Mouse (Mus musculus): Measurements from ENCODE around the gene Dgcr2. TPM values are rescaled to one million over a fixed set of nuclear protein-coding genes. Genes with fewer than 3 reads are reported as not detected.

Gene Dgcr2
- polyA plus RNA-seq, 1 experiment from 2014 or later = 18.3 TPM

- Histone ChIP-seq H3K4me2 (peak overlapping the region; percentile 66), H3K27ac (replicated peaks) (no peak overlapping the region), H3K27me3 (peaks cover 100% of the 10 kb centered on the region), H3K9me3 (replicated peaks) (no peaks in the 10 kb centered on the region), H3K9ac (no peak overlapping the region), H3K4me3 (replicated peaks) (peak overlapping the region; percentile 43), H3K4me1 (replicated peaks) (peaks cover 32% of the 10 kb centered on the region), H3K36me3 (replicated peaks) (no peaks in the 10 kb centered on the region)
- whole genome bisulfite sequencing (ENCODE audit: insufficient replicate concordance) = 4% methylated on average over 43 of the region's 45 CpGs
- ATAC-seq (ENCODE audit: insufficient read depth) = no peak
These were observed 99.8 kb downstream of the Dgcr2 start for GRCm38 (mm10) chr16:17798321-17799180.

GRCm38 (mm10) chr16:17797812-17798311 lies 100.5 kb downstream of the Dgcr2 start:
- peak overlapping the region; percentile 66 for H3K4me2 ChIP-seq
- no peak for ATAC-seq (ENCODE audit: insufficient read depth)
- 6% methylated on average over 29 of the region's 29 CpGs for WGBS (ENCODE audit: insufficient replicate concordance)
- H3K4me3 ChIP-seq (replicated peaks) = peak overlapping the region; percentile 43
- no peaks in the 10 kb centered on the region for H3K36me3 ChIP-seq (replicated peaks)
- H3K9me3 ChIP-seq (replicated peaks) = no peaks in the 10 kb centered on the region
- H3K9ac ChIP-seq = no peak overlapping the region
- H3K27ac ChIP-seq (replicated peaks) = no peak overlapping the region; the same call in 1 of the 2 replicates
- H3K4me1 ChIP-seq (replicated peaks) = peaks cover 25% of the 10 kb centered on the region
- peaks cover 93% of the 10 kb centered on the region for H3K27me3 ChIP-seq

DNA sequence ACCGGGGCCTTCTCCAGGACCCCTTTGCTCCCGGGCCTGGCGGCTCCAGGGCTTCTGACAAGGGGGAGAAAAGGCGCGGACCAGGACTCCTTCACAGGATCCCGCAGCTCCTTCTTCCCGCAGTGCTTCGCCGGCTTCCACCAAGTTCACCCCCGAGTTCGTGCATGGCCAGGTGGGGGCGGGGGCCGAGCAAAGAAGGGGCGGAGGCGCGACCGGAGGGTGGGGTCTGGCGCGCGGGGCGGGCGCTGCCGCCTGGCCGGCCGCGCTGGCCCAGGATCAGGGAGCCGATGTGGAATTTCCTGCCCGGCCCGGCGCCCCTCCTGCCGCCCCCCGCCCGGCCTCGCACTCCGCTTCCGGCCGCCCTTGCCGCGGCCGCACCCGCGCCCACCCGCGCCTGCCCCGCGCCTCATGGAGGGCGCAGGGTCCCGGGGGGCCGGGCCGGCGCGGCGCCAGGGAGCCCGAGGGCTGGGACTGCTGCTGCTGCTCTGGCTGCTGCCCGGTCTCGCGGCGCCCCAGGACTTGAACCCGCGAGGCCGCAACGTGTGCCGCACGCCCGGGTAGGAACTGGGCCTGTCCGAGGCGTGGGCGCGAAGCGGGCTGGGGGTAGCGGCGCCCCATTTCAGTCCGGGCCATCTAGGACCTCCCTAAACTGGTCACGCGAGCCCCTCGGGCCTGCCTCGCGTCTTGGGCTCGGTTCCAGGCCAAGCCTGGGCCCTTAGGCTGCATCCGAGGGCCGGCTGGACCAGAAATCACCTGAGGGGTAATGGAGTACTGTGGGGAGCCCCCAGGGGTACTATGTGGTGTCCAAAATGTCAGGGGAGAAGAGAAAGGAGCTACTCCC lies 101.2 kb downstream of the Dgcr2 start, which contains the start of gene Scarf2:
Gene Scarf2 (plus strand): TSS at position 312 of the 841 bp plus-strand sequence.
- 2% methylated on average over 77 of the region's 81 CpGs for WGBS (ENCODE audit: insufficient replicate concordance)
- H3K36me3 ChIP-seq (replicated peaks) = 0 out of 2 replicates have a peak, but pooled peaks cover 6% of the 10 kb centered on the region
- peak within 1 kb of the TSS; percentile 66 for H3K4me2 ChIP-seq
- no peaks in the 10 kb centered on the region for H3K9me3 ChIP-seq (replicated peaks)
- peak within 1 kb of the TSS; percentile 23; the same call in 1 of the 2 replicates for H3K9ac ChIP-seq
- no peak for ATAC-seq (ENCODE audit: insufficient read depth)
- H3K4me3 ChIP-seq (replicated peaks) = peak within 1 kb of the TSS; percentile 43
- peaks cover 18% of the 10 kb centered on the region for H3K4me1 ChIP-seq (replicated peaks)
- peaks cover 86% of the 10 kb centered on the region for H3K27me3 ChIP-seq
- H3K27ac ChIP-seq (replicated peaks) = no peak within 1 kb of the TSS; the same call in 1 of the 2 replicates

GRCm38 (mm10) chr16:17796519-17796918 lies 101.8 kb downstream of the Dgcr2 start:
- peak overlapping the region; percentile 66 for H3K4me2 ChIP-seq
- peaks cover 17% of the 10 kb centered on the region for H3K4me1 ChIP-seq (replicated peaks)
- peaks cover 13% of the 10 kb centered on the region; the same call in 1 of the 2 replicates for H3K36me3 ChIP-seq (replicated peaks)
- H3K27ac ChIP-seq (replicated peaks) = no peak overlapping the region
- ATAC-seq (ENCODE audit: insufficient read depth) = no peak
- H3K9me3 ChIP-seq (replicated peaks) = no peaks in the 10 kb centered on the region
- no peak overlapping the region for H3K9ac ChIP-seq
- H3K4me3 ChIP-seq (replicated peaks) = peak overlapping the region; percentile 43
- H3K27me3 ChIP-seq = peaks cover 79% of the 10 kb centered on the region

DNA sequence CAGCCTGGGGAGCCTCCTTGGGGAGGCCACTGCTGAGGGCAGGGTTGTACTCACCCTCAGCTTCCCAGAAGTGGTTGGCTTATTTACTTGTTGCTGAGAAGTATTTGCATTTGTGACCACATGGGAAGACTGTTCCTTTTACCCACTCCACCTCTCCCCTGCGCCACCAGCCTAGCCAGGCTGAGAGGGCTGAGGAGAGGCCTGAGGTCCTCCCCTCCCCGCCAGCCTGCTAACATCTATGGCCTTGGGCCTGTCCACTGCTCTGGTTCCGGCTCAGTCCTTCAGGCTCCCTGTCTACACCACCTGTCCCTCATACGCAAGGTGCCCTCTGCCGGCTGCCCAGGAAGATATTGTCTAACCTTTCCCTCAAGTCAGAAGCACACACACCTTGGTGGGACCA lies 102.7 kb downstream of the Dgcr2 start:
- H3K36me3 ChIP-seq (replicated peaks) = peaks cover 21% of the 10 kb centered on the region; the same call in 1 of the 2 replicates

DNA sequence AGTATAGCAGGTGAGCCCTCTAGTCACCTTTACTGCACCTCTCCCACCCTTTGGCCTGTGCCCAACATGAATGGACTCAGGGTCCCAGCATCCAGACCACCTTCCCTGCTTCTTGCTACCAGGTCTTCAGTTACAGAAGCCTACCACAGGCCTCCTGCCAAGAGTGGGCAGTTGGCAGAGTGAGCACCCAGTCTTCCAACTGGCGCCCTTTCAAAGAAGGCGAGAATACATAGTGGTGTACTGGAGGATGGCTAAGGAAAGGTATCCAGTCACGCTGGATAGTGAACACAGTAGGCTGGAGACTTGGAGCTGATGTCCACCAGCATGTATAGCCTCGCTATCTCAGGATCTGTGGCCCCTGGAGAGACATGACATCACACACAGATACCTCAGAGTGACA lies 104.3 kb downstream of the Dgcr2 start:
- Histone ChIP-seq H3K9me3 (replicated peaks) (no peaks in the 10 kb centered on the region), H3K36me3 (replicated peaks) (peaks cover 33% of the 10 kb centered on the region), H3K27me3 (peaks cover 54% of the 10 kb centered on the region), H3K4me3 (replicated peaks) (no peak overlapping the region), H3K4me2 (no peak overlapping the region), H3K4me1 (replicated peaks) (peaks cover 17% of the 10 kb centered on the region), H3K27ac (replicated peaks) (no peak overlapping the region), H3K9ac (no peak overlapping the region)
- WGBS (ENCODE audit: insufficient replicate concordance) = 62% methylated on average over 4 of the region's 4 CpGs
- no peak for ATAC-seq (ENCODE audit: insufficient read depth)

More for the DNA sequence above, 102.7 kb downstream of the Dgcr2 start:
- no peak overlapping the region for H3K4me2 ChIP-seq
- 45% methylated on average over 5 of the region's 5 CpGs for WGBS (ENCODE audit: insufficient replicate concordance)
- H3K4me1 ChIP-seq (replicated peaks) = peaks cover 17% of the 10 kb centered on the region
- peaks cover 70% of the 10 kb centered on the region for H3K27me3 ChIP-seq
- no peak for ATAC-seq (ENCODE audit: insufficient read depth)
- H3K9ac ChIP-seq = no peak overlapping the region
- no peak overlapping the region for H3K4me3 ChIP-seq (replicated peaks)
- H3K9me3 ChIP-seq (replicated peaks) = no peaks in the 10 kb centered on the region
- no peak overlapping the region for H3K27ac ChIP-seq (replicated peaks)

DNA sequence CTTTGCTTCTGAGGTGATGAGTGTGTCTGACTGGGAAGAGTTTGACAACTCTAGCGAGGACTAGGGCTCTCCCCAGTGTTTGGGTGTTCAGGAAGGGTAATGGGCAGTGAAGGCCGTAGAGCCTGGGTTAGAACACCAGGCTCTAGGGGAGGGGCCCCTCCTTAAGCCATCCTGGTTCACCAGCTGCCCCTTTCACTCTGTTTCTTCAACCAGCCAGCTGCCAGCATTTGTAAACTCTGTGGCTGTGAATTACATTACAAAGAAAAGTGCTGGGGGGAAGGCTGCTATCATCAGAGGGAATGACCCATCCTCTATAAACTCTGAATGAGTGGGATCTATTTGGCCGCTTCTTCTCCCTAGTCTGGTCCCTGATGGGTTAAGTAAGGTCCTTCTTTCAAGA lies 105.6 kb downstream of the Dgcr2 start:
- H3K9ac ChIP-seq = no peak overlapping the region
- no peak overlapping the region for H3K4me3 ChIP-seq (replicated peaks)
- no peak overlapping the region for H3K27ac ChIP-seq (replicated peaks)
- no peak for ATAC-seq (ENCODE audit: insufficient read depth)
- 59% methylated on average over 3 of the region's 3 CpGs for WGBS (ENCODE audit: insufficient replicate concordance)
- peaks cover 39% of the 10 kb centered on the region for H3K36me3 ChIP-seq (replicated peaks)
- no peak overlapping the region for H3K4me2 ChIP-seq
- no peaks in the 10 kb centered on the region for H3K9me3 ChIP-seq (replicated peaks)
- peaks cover 41% of the 10 kb centered on the region for H3K27me3 ChIP-seq
- H3K4me1 ChIP-seq (replicated peaks) = peaks cover 10% of the 10 kb centered on the region; the same call in 1 of the 2 replicates

Other genes with a start within 250 kb of the Dgcr2 start
- 15.9 and 17.1 TPM in 2 replicates for gene Med15, start 165.7 kb downstream of the Dgcr2 start, polyA plus RNA-seq (2015; fragmentation: Nextera tagmentation; extraction: Ambion mirVana)
- 13.0 and 14.3 TPM in 2 replicates for gene Klhl22, start 138.9 kb downstream of the Dgcr2 start, polyA plus RNA-seq (2015; fragmentation: Nextera tagmentation; extraction: Ambion mirVana)
- 1.0 and 1.8 TPM in 2 replicates for gene Scarf2, start 101.3 kb downstream of the Dgcr2 start, polyA plus RNA-seq (2015; fragmentation: Nextera tagmentation; extraction: Ambion mirVana)
- not detected in 2 replicates for gene B830017H08Rik, start 65.4 kb downstream of the Dgcr2 start, polyA plus RNA-seq (2015; fragmentation: Nextera tagmentation; extraction: Ambion mirVana)
- gene Car15, start 60.2 kb downstream of the Dgcr2 start, polyA plus RNA-seq (2015; fragmentation: Nextera tagmentation; extraction: Ambion mirVana) = 0.55 and 0.89 TPM in 2 replicates
- gene Gm20518, start 6.9 kb downstream of the Dgcr2 start, polyA plus RNA-seq (2015; fragmentation: Nextera tagmentation; extraction: Ambion mirVana) = 0.03 and 0.07 TPM in 2 replicates
- not detected in 2 replicates for gene Tssk1, start 4.3 kb downstream of the Dgcr2 start, polyA plus RNA-seq (2015; fragmentation: Nextera tagmentation; extraction: Ambion mirVana)
- not detected in 2 replicates for gene Tssk2, start 75 bp upstream of the Dgcr2 start, polyA plus RNA-seq (2015; fragmentation: Nextera tagmentation; extraction: Ambion mirVana)
- 9.9 and 10.0 TPM in 2 replicates for gene Ess2, start 12.8 kb upstream of the Dgcr2 start, polyA plus RNA-seq (2015; fragmentation: Nextera tagmentation; extraction: Ambion mirVana)
- not detected in 2 replicates for gene Gsc2, start 16.5 kb upstream of the Dgcr2 start, polyA plus RNA-seq (2015; fragmentation: Nextera tagmentation; extraction: Ambion mirVana)
- 63.1 and 69.7 TPM in 2 replicates for gene Slc25a1, start 29.7 kb upstream of the Dgcr2 start, polyA plus RNA-seq (2015; fragmentation: Nextera tagmentation; extraction: Ambion mirVana)
- 1.7 and 2.0 TPM in 2 replicates for gene Vpreb2, start 81.9 kb upstream of the Dgcr2 start, polyA plus RNA-seq (2015; fragmentation: Nextera tagmentation; extraction: Ambion mirVana)
- 22.1 and 22.3 TPM in 2 replicates for gene Dgcr6, start 154.3 kb upstream of the Dgcr2 start, polyA plus RNA-seq (2015; fragmentation: Nextera tagmentation; extraction: Ambion mirVana)
- 2.5 and 2.6 TPM in 2 replicates for gene Prodh, start 191.6 kb upstream of the Dgcr2 start, polyA plus RNA-seq (2015; fragmentation: Nextera tagmentation; extraction: Ambion mirVana)
- gene Rtn4r, start 229.1 kb upstream of the Dgcr2 start, polyA plus RNA-seq (2015; fragmentation: Nextera tagmentation; extraction: Ambion mirVana) = 0.33 and 0.47 TPM in 2 replicates

All from liver, embryonic 15.5 days (tissue).